Mouse (Mus musculus) embryonic facial prominence, embryonic 14.5 days (tissue): ENCODE results near the gene Aph1b. TPM values are rescaled to one million over a fixed set of nuclear protein-coding genes. Genes with fewer than 3 reads are reported as not detected.

Source experiments
- ATAC-seq: fragments of 200-750 bp; cut with Nextera tagmentation; 2 replicates; pipeline ENCODE4 v1.8.0; 2017; ENCODE audit warnings: low read depth, moderate number of reproducible peaks, moderate TSS enrichment
- DNase-seq: peaks from one replicate; pipeline ENCODE4 v3.0.0-alpha.2; 2015; ENCODE audit warnings: low spot score
- H3K27ac ChIP-seq: fragments of 300-500 bp; sonication (generic); replicated peaks from 2 replicates; pipeline ENCODE4 v1.5.1; 2014; ENCODE audit warnings: low read depth, mild to moderate bottlenecking, low read length, moderate library complexity
- H3K27me3 ChIP-seq: fragments of 300-500 bp; sonication (generic); replicated peaks from 2 replicates; pipeline ENCODE4 v1.6.1; 2014; ENCODE audit warnings: low read length; ENCODE audit not compliant: control insufficient read depth, insufficient read depth
- H3K36me3 ChIP-seq: fragments of 300-500 bp; sonication (generic); 2 replicates; pipeline ENCODE4 v1.6.1; 2014; ENCODE audit warnings: low read length, mixed read lengths; ENCODE audit not compliant: control insufficient read depth, insufficient read depth
- H3K4me1 ChIP-seq: fragments of 300-500 bp; sonication (generic); 2 replicates; pipeline ENCODE4 v1.6.1; 2014; ENCODE audit warnings: antibody characterized with exemption, low read length; ENCODE audit not compliant: control insufficient read depth, insufficient read depth
- H3K4me2 ChIP-seq: fragments of 300-500 bp; sonication (generic); 2 replicates; pipeline ENCODE4 v1.6.1; 2014; ENCODE audit warnings: low read depth, mild to moderate bottlenecking, low read length, moderate library complexity, mixed read lengths
- H3K4me3 ChIP-seq: fragments of 300-500 bp; sonication (generic); 2 replicates; pipeline ENCODE4 v1.5.1; 2014; ENCODE audit warnings: low read depth, mild to moderate bottlenecking, low read length
- H3K9ac ChIP-seq: fragments of 300-500 bp; sonication (generic); 2 replicates; pipeline ENCODE4 v1.6.1; 2014; ENCODE audit warnings: low read depth, mild to moderate bottlenecking, low read length, moderate library complexity, mixed read lengths
- H3K9me3 ChIP-seq: fragments of 300-500 bp; sonication (generic); 2 replicates; pipeline ENCODE4 v1.6.1; 2016; ENCODE audit warnings: low read length; ENCODE audit not compliant: control insufficient read depth
- WGBS: fragments of 180-500 bp; shearing (Covaris S2); extraction: QIAGEN DNeasy Blood & Tissue Kit; methylation state at CpG from one replicate; pipeline ENCODE4 v1.1.7; 2014; 5-methylcytosine and 5-hydroxymethylcytosine counted together
- polyA plus RNA-seq: library from polyadenylated mRNA; unstranded; fragments of >200 nt; fragmentation: Nextera tagmentation; extraction: Ambion mirVana; gene quantifications from 2 replicates; pipeline ENCODE4 v1.2.1, GENCODE M21; 2014

The Aph1b gene
- polyA plus RNA-seq, 1 experiment from 2014 or later = 11.7 TPM

- Histone ChIP-seq H3K9ac (no peak overlapping the region), H3K36me3 (no peaks in the 10 kb centered on the region), H3K4me2 (no peak overlapping the region), H3K27ac (no peak overlapping the region), H3K27me3 (no peaks in the 10 kb centered on the region), H3K9me3 (no peaks in the 10 kb centered on the region), H3K4me3 (no peak overlapping the region), H3K4me1 (no peaks in the 10 kb centered on the region; the same call in 1 of the 2 replicates)
- DNase-seq (no peak), ATAC-seq (no peak)
- 82% methylated on average over 6 of the region's 6 CpGs for WGBS
Measured at GRCm38 (mm10) chr9:66734568-66734967, 60.7 kb downstream of the Aph1b start.

GRCm38 (mm10) chr9:66732791-66733691, 62.2 kb downstream of the Aph1b start:
- WGBS = 41% methylated on average over 14 of the region's 15 CpGs
- peak overlapping the region; percentile 16; the same call in 1 of the 2 replicates for H3K27ac ChIP-seq
- H3K4me2 ChIP-seq = no peak overlapping the region
- peak; percentile 84 for DNase-seq
- H3K9me3 ChIP-seq = no peaks in the 10 kb centered on the region
- no peaks in the 10 kb centered on the region for H3K27me3 ChIP-seq
- H3K4me1 ChIP-seq = no peaks in the 10 kb centered on the region; the same call in 1 of the 2 replicates
- H3K4me3 ChIP-seq = no peak overlapping the region
- H3K36me3 ChIP-seq = no peaks in the 10 kb centered on the region
- ATAC-seq = peak; percentile 79
- no peak overlapping the region for H3K9ac ChIP-seq

- Histone ChIP-seq H3K27me3 (no peaks in the 10 kb centered on the region), H3K4me2 (no peak overlapping the region), H3K4me3 (no peak overlapping the region), H3K9ac (no peak overlapping the region), H3K27ac (no peak overlapping the region; the same call in 1 of the 2 replicates), H3K36me3 (no peaks in the 10 kb centered on the region), H3K4me1 (no peaks in the 10 kb centered on the region; the same call in 1 of the 2 replicates), H3K9me3 (no peaks in the 10 kb centered on the region)
- peak; percentile 85 for DNase-seq
- ATAC-seq = peak; percentile 27; the same call in 1 of the 2 replicates
- 67% methylated on average over 7 of the region's 7 CpGs for WGBS
Measured at GRCm38 (mm10) chr9:66731284-66731683, 64.0 kb downstream of the Aph1b start.

GRCm38 (mm10) chr9:66730556-66730955, 64.7 kb downstream of the Aph1b start:
- Histone ChIP-seq H3K27ac (peak overlapping the region; percentile 19; the same call in 1 of the 2 replicates), H3K36me3 (no peaks in the 10 kb centered on the region), H3K27me3 (no peaks in the 10 kb centered on the region), H3K9me3 (no peaks in the 10 kb centered on the region), H3K9ac (no peak overlapping the region), H3K4me3 (no peak overlapping the region), H3K4me2 (no peak overlapping the region), H3K4me1 (no peaks in the 10 kb centered on the region; the same call in 1 of the 2 replicates)
- ATAC-seq = no peak
- WGBS = 40% methylated on average over 3 of the region's 3 CpGs
- peak; percentile 72 for DNase-seq

GRCm38 (mm10) chr9:66727333-66727732, 68.0 kb downstream of the Aph1b start:
- H3K36me3 ChIP-seq = no peaks in the 10 kb centered on the region
- no peak overlapping the region for H3K4me3 ChIP-seq
- no peaks in the 10 kb centered on the region for H3K27me3 ChIP-seq
- H3K9ac ChIP-seq = no peak overlapping the region
- 62% methylated on average over 7 of the region's 7 CpGs for WGBS
- no peak overlapping the region for H3K4me2 ChIP-seq
- DNase-seq (no peak), ATAC-seq (no peak)
- no peaks in the 10 kb centered on the region for H3K9me3 ChIP-seq
- peaks cover 11% of the 10 kb centered on the region for H3K4me1 ChIP-seq
- H3K27ac ChIP-seq = no peak overlapping the region

GRCm38 (mm10) chr9:66725591-66725990, 69.7 kb downstream of the Aph1b start:
- no peak overlapping the region for H3K9ac ChIP-seq
- H3K27me3 ChIP-seq = no peaks in the 10 kb centered on the region
- no peak overlapping the region for H3K4me2 ChIP-seq
- H3K4me1 ChIP-seq = peaks cover 16% of the 10 kb centered on the region
- no peak for ATAC-seq
- WGBS = 70% methylated on average over 3 of the region's 3 CpGs
- no peaks in the 10 kb centered on the region for H3K9me3 ChIP-seq
- no peak overlapping the region; the same call in 1 of the 2 replicates for H3K27ac ChIP-seq
- no peaks in the 10 kb centered on the region for H3K36me3 ChIP-seq
- DNase-seq = no peak
- no peak overlapping the region for H3K4me3 ChIP-seq

Other genes starting within 250 kb of the Aph1b start
- gene Usp3, start 202.3 kb downstream of the Aph1b start, polyA plus RNA-seq = 49.6 and 61.0 TPM in 2 replicates
- 7.7 and 10.3 TPM in 2 replicates for gene Car12, start 81.8 kb downstream of the Aph1b start, polyA plus RNA-seq
- 0.25 and 0.58 TPM in 2 replicates for gene Gm10647, start 1.5 kb upstream of the Aph1b start, polyA plus RNA-seq
- gene Aph1c, start 39.2 kb upstream of the Aph1b start, polyA plus RNA-seq = 3.8 and 4.4 TPM in 2 replicates
- 15.9 and 17.7 TPM in 2 replicates for gene Rab8b, start 124.2 kb upstream of the Aph1b start, polyA plus RNA-seq
- gene Rps27l, start 150.6 kb upstream of the Aph1b start, polyA plus RNA-seq = 577 and 678 TPM in 2 replicates
- 8.9 and 9.8 TPM in 2 replicates for gene Lactb, start 180.0 kb upstream of the Aph1b start, polyA plus RNA-seq